Mouse (Mus musculus) CD4-positive, CD25-positive, alpha-beta regulatory T cell (primary cell): Measurements from ENCODE around the gene Dnah12. TPM values are rescaled to one million over a fixed set of nuclear protein-coding genes. Genes with fewer than 3 reads are reported as not detected.

Experiments
- polyA plus RNA-seq: library from polyadenylated mRNA; unstranded; fragments of 100-300 nt; shearing (Covaris generic); gene quantifications from one replicate; pipeline ENCODE4 v1.2.1, GENCODE M21; 2017

Dnah12 gene
- polyA plus RNA-seq: 0.06 TPM

DNA sequence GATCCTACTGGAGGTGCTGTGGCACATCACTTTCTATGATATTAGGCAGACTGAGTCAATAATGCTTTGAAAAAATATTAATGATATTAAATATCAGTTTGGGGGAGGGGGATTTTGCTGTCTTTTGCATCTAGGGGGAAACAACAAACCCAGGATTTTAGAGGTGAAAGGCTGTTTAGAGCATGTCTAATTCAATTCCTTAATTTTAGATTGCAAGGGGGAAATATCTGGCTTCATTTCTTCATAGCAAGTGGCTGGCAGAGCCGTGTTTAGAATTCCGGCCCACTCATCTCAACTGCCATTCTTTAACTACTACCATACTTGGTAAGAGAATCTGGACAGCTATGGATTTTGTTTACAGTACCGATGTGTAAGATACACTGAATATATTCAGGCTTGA lies at the start of gene Dnah12:
Gene Dnah12 (plus strand): TSS at position 301 of the 400 bp plus-strand sequence.

DNA sequence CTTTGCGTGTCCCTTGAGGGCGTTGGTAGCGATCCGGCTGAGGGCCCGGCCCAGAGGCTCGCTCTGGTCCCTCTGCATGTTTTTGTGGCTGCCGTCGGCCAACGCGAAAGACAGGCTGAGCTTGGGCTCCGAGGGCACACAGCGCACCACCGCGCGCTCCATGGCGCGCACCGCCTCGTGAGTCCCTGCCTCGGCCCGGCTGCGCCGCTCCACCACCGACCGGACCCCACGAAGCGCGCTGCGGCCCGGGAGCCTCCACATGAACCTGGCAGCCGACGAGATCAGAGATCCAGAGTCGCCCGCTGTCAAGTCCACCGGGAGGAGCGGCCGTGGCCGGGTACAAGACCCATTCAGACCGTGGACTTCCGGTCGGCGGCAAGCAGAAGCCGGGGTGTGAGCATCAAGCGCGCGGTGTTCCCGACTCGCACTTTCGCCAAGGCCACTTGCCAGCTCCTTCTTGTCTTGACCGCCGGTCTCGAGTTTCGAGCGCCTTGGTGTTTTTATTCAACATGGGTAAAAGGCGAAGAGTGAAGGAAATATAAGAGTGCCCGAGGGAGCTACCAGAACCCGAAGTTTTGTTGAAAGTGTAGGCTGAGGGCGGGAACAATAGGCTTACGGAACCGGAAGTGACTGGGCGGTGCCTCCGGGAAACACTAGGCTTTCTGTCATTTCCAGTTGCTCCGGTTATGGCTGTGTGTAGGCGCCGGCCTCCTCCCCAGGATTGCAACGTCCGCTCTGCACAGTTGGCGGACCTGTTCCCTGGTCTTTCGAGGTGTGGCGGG lies 23.6 kb upstream of the Dnah12 start, which contains the start of gene Pde12:
Gene Pde12 (minus strand): TSS at position 592 of the 782 bp plus-strand sequence.

DNA sequence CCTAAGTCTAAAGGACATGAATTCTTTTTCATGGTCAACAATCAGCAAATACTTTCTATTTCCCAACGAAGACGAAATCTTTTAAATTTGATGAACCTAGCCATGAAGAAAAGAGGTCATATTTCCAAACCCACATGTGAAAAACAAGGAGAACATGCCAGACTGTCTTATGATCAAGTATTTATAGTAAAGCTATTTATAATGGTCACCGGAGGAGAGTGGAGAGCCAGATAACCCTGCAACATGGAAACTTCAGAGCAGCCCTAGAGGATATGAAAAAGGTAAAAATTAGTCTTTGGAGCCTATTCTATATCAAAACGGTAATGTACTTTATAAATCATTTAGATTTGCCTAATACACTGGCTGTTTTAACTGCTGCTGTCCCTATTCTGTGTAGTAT lies 201.3 kb downstream of the Dnah12 start, which contains the start of gene Asb14:
Gene Asb14 (plus strand): TSS at position 166 of the 400 bp plus-strand sequence.

Other genes with a start within 250 kb of the Dnah12 start
- 49.4 TPM for gene Slmap, start 158.3 kb upstream of the Dnah12 start, polyA plus RNA-seq
- gene Dennd6a, start 119.4 kb upstream of the Dnah12 start, polyA plus RNA-seq: 24.8 TPM
- gene Arf4, start 55.2 kb upstream of the Dnah12 start, polyA plus RNA-seq: 232 TPM
- 14.8 TPM for gene Pde12, start 23.4 kb upstream of the Dnah12 start, polyA plus RNA-seq
- 0.26 TPM for gene Asb14, start 201.3 kb downstream of the Dnah12 start, polyA plus RNA-seq